Mouse (Mus musculus) telencephalon, adult 2 months (tissue): ENCODE measurements around the gene Cbx2.

Experiments used
- DNase-seq: peaks from one replicate; pipeline ENCODE4 v3.0.0-alpha.2; 2011; ENCODE audit warnings: low read depth, low spot score

The Cbx2 gene

DNA sequence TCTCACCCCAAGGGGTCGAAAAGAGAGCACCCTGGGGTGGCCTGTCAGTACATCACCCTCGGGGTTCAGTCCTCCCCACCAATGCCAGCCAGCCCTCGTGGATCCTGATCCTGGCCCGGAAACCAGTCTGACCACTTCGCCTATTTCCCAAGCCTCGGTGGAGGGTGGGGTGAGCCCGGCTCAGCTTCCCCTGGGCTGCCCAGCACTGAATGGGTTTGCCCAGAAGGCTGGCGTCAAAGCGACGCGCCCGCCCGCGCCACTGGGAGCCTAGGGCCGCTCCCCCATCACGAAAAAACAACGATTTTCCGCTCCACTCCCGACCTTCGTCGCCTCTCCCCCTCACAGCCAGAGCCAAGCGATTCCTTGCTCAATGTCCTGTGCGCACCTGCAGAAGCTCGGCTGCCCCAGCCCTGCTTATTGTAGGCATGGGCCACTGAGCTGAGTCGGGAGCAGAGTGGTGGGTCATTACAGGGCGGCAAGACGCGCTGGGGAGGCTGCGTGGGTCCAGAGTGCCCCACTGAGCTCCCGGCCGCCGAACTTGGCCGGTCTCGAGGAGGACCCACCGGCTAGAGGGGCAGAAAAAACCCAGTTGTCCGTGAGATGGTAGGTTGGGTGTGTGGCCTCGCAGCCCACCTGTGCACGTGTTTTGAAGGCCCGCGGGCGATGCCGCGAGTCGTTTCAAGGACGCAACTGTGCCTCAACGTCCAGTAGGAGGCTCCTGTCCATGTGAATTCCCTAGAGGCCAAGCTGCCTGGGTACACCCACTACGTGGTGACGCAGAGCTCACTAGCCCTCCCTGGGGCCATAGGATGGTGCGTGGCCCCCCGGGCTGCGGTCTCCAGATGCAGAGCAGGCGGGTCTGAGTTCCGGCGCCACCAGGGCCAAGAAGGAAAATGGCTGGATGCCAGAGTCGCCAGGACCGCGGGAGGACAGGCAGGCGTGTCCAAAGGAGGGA, 35.6 kb downstream of the Cbx2 start:
- DNase-seq: no peak

GRCm38 (mm10) chr11:119059256-119059655, 36.5 kb downstream of the Cbx2 start:
- DNase-seq: no peak

DNA sequence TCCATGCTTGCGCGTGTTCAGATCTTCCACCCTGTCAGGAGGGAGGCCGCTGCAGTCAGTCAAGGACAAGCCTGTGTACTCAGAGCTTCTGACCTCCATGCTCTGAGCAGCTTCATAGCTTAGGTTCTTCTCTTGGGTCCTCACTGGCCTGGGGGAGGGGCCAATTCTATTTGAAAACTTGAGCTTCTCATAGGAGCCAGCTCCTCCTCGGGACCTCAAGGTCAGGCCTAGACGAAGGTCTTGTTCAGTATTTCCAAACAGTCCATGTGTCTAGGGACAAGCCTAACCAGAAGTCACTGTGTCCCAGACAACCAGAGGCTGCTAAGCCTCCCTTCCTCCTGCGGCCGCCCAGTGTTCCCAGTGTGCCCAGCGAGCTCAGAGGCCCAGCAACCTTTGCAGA, 44.1 kb downstream of the Cbx2 start:
- DNase-seq: no peak

GRCm38 (mm10) chr11:119072239-119072638, 49.5 kb downstream of the Cbx2 start:
- no peak for DNase-seq

DNA sequence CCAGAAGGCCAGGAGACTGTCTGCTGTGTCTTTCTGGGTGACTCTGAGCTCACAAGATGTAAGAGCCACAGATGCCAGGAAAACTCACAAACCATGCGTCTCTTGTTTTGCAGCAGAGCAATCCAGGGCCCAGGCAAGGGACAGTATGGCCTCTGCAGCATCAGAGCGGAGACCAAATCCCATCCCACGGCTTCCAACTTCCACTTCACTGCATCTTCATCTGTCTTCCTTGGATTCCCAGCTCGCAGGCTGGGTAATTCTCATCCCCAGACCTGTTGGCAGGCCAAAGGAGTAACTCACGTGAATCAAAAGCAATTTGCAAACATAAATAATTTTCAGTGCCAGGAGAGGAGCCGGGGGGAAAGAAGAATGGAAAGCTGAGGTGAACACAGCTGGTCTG, 50.2 kb downstream of the Cbx2 start:
- no peak for DNase-seq

DNA sequence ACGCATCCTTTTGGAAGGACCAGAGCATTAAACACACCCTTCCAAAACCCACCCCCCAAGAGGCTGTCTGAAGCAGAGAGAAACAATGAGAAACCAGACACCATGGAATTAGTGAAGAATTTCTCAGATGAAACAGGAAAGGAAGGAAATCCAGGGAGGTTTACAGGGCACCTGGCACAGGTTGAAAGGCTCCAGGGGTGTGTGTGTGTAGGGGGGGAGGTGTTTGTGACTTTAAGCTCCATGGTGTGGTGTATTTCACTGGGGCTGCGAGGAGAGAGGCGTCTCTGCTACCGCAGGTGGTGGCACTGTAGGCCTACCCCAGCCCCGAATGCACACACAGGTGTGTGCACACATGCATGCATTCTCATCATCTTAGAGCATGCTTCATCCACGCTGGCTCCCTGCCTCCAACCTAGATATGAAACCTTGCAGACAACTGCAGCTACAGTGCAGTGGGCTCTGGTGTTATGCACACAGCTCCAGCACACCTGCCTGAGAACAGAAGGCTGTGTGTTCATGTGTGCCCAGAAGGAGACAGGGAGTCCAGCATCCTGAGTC, 51.2 kb downstream of the Cbx2 start:
- no peak for DNase-seq

GRCm38 (mm10) chr11:119075805-119076204, 53.0 kb downstream of the Cbx2 start:
- no peak for DNase-seq

GRCm38 (mm10) chr11:119077755-119078154, 55.0 kb downstream of the Cbx2 start:
- DNase-seq: no peak

GRCm38 (mm10) chr11:119078691-119079444, 56.1 kb downstream of the Cbx2 start:
- no peak for DNase-seq

DNA sequence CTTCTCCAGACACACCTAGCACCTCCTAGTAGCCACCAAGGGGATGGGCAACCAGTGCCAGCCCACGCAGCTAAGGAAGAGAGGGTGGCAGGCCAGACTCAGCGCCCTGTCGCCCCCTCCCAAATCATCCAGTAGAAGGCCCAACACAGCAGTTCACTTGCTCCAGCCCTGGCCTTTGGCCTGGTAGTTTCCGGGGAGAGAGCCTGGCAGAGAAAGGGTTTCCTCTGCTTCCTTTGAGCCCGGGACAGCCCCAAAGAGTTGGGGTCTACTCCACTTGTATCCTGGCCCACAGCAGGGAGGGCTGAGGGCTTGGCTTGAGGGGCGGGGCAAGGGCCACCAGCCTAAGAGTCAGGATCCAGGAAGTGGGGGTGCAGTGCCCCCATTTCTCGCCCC, 56.7 kb downstream of the Cbx2 start:
- no peak for DNase-seq

DNA sequence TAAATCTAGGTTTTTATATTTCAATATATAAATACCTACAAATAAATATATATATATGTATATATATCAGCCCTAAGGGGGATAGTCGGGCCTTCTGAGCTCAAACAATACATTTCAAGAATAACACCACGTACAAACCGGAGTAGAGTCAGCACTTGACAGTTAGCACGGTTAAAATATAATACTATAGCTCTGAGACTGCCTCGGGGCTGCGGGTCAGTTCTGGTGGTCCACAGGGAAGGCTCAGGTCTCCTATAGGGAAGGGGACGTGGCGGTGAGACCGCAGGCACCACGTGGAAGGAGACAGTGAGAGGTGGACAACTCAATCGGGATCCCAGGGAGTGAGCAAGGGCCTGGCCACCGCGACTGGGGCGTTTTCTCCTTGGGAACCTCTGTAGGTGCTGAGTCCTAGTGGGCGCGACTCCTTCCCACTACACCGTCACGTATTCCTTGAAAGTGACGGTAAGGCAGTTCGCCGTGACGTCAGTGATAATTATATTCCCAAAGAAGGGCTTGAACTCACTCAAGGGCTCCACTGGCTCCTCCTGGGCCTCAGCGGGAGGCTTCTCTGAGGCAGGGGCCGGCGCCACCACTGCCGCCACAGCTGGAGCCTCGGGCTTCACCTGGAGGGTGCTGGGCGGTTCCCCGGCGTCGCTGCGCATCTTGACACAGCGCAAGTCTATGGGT, 57.8 kb downstream of the Cbx2 start:
- no peak for DNase-seq
